Mouse (Mus musculus) mature B cell (primary cell): ENCODE measurements around the gene Tpp1.

Experiments used
- in situ Hi-C: fragments of 300-500 bp; cut with MboI; formaldehyde crosslinking; loops from 2 replicates; pipeline ENCODE4 v1.14.3; 2019

Tpp1 gene

DNA sequence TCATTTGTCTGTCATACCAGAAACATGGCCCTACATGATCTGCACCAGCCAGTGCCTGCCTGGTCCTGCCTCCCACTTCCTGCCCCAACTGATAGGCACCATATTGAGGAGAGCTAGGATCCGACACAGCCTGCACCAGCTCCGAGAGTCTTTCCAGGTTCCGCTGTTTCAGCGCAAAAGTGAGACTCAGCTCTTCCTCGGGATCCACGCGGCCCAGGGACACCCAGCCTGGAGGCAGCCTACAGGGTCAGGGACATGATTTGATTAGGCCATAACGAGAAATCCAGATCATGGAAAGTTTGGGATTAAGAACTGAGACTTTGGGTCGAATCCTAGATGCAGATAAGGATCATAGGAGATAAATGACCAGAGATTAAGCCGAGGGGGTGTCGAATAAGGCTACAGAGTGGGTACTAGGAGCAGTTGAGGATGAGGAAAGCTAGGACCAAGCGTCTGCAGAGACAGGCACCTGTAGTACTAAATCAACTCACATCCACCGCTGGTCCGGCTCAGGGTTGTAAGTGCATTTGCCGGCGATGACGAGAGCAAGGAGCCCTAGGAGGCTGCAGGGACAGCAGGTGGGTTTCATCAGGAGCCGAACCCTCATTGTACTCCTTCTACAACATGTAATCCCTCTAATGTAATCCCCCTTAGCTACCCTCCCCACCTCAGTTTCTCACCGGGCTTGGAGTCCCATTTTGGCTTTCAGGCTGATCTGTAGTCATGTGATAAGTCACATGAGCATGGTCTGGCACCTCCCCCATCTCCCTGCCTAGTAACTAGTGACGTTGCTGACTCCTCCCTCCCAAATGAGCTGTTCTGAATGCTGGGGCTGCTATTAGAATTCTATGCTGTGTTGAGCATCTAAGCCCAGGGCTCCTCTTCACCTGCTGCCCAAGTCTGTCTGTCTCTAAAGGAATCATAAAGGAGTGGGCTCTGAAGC, at the start of gene Tpp1:
Gene Tpp1, minus strand, starts transcription at position 745 of the 943 bp plus-strand sequence.
- in situ Hi-C loops = no loop called here

DNA sequence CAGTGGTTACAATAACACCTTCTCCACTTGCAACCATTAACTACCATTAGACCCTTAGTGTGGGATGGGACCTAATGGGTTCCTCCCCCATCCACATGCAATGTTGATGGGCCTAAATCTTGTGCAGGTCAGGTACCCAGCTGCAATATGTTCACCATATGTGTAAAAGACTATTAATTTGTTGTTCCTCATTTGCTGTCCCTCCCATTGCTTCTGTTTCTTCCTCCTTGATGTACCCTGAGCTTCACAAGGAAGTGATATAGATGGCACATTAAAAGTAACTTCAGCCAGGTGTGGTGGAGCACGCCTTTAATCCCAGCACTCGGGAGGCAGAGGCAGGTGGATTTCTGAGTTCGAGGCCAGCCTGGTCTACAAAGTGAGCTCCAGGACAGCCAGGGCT, 44.9 kb upstream of the Tpp1 start:
- in situ Hi-C loops = no loop called here

DNA sequence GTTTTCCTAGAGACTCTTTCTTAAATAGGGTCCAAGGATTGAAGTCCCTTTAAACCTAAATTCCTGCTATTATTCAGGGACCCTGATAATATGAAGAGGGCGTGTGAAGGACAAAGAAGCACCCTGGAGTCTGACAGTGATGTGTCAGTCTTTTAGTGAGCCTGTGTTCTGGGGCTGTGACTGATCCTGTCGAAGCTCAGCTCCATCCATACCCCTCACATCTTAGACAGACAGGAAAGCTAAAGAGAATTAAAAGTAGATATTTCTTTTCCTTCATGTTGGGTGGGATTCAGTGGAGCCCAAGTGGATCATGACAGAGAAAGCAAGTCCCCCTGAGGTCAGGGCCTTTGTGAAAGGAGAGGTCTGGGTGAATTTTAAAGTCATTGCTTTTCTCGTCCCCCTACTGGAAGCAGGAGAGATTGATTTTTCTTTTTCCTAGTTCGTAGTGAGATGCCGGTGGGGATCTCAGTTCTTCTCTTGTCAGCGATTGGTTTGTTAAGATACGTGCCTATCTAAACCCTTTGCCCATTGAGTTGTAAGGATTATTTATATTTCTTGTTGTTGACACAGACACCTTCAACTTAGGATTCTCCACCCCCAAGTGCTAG, 43.8 kb upstream of the Tpp1 start:
- in situ Hi-C loops = no loop called here

DNA sequence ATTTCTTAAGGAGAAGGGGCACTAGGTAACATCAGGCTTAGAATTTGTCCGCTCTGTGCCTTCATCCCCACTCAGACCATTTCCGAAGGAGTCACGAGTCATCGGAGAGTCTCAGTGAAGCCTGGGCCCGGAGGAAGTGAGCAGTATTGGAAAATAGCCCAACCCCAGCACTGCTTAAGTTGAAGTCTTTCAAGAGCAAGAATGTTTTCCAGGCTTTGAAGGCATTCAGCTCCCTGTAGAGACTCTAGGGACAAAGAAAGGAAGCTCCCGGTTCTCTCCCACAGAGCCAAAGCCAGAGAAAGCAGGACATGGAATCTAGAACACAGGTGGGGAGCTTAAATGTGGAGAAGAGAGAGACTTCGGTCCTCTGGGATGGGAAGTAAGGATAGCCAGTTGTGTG, 41.7 kb upstream of the Tpp1 start:
- in situ Hi-C loops = no loop called here

DNA sequence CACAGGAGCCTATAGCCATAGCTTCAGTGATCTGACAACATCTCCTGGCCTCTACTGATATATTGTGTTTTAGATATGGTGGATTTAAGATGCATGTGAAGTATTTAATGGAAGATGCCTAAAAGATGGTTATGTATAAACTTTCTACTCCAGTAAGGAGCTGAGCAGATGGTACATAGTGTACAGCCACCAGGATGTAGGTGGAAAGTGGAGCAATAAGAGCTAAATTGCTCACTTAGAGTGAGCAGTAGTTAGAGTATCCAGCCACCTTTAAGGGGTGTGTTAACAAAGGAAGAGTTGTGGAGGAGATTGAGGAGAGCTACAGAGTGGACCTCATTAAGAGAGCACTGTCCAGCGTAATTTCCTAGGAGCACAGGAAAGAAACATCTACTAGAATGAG, 39.1 kb upstream of the Tpp1 start:
- in situ Hi-C loops = no loop called here

DNA sequence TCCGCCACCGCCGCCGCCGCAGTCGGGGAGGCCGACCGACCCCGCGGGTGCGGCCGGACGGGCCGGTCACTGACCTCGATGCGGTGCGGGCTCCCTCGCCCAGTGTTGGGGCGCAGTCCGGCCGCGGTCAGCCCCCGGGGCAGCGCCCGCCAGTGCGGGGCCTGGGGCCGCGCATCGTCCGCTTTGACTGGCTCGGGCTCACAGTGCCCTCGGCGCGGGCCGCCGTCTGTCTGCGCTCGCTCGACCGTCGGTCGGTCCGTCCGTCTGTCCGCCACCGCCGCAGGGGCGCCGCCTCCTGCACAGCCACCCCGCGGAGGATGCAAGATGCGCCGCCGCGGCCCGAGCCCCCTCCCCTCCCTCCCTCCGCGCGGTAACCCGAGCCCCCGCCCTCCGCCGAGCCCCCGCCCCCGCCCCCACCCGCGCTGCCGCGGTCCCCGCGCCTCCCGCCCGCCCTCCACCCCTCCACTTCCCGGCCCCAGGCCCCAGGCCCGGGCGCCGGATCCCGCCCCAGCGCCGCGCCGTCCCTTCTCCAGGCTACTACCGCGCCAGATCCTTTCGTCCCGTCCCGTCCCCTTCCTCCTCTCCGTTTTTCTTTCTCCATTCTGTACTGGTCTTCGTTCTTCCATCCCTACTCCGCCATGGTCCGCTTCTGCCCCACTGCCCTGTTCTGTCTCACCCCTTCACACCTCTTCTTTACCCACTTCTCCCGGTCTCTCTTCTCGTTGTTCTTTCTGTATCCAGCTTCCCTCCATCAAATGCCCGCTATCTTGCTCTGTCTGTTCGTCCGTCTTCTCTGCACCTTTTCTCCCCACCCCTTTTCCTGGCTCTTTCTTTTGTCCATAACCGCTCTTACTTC, 35.5 kb upstream of the Tpp1 start, which contains the start of gene Dchs1:
Gene Dchs1, minus strand, starts transcription at position 370 of the 856 bp plus-strand sequence.
- in situ Hi-C loops = no loop called here

DNA sequence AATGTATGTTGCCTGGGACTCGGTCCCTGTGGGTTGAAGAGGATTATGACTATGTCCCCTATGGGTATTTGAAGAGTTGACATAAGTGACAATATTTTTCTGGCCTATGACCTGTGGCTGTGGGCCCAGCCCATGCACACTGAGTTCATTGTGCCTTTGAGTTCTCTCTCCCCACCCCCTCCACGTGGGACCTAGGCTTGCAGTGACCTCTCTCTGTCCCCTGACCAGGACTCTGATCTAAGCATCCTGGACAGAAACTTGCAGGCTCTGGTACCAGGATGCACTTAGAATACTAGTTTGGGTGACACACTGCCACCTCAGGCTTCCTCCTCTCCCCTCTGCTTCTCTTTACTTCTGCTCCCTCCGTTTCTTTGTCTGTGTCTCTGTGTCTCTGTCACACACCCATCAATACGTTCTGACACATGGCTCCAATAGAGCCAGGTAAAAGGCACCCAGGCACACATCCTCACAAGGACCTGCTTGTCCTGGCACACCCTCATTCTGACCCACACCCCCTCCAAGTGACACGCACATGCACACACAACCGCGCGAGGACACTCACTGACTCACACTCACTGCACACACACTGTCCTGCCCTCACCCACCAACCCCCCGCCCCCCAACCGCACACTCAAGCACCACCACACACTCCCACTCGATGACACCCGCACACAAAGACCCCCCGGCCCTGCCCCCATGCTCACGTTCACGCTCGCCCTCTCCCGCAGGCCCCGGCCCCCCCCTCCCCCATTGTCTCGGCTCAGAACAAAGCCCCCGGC, 34.7 kb upstream of the Tpp1 start:
- in situ Hi-C loops = no loop called here

DNA sequence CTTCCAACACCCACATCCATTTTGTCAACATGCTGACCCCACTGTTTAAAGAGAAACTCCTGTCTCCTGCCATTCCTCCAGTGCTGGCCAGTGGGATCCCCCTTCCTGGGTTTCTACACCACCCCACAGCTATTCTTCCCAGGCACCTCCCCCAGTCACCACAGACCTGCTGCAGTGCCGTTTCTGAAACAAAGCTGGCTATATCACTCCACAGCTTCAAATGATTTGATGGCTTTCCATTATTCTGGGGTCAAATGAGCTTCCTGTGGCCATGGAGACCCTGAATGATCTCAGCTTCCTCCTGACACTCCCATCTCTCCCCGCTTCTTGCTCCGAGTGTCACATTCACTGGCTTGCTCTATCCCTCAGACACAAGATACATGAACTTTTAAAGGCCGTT, 32.5 kb upstream of the Tpp1 start:
- in situ Hi-C loops = no loop called here

DNA sequence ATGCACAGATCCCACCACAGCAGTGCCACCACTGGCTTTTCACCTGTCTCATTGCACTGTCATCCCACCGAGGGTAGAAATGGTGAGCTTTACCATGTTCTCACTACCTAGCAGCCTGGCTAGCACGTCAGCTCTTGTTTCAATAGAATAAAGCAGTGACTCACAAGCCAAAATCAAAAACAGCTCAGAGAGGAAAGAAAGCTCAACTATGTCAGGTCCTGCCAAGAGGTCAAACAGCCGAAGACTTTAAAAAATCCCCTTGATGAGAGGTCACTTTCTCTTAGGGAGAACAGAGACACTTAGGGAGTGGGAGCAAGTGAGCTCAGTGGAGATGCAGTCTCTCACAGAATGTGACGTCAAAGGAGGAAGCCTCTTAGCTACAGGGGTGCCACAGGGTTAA, 31.8 kb upstream of the Tpp1 start:
- in situ Hi-C loops = no loop called here

DNA sequence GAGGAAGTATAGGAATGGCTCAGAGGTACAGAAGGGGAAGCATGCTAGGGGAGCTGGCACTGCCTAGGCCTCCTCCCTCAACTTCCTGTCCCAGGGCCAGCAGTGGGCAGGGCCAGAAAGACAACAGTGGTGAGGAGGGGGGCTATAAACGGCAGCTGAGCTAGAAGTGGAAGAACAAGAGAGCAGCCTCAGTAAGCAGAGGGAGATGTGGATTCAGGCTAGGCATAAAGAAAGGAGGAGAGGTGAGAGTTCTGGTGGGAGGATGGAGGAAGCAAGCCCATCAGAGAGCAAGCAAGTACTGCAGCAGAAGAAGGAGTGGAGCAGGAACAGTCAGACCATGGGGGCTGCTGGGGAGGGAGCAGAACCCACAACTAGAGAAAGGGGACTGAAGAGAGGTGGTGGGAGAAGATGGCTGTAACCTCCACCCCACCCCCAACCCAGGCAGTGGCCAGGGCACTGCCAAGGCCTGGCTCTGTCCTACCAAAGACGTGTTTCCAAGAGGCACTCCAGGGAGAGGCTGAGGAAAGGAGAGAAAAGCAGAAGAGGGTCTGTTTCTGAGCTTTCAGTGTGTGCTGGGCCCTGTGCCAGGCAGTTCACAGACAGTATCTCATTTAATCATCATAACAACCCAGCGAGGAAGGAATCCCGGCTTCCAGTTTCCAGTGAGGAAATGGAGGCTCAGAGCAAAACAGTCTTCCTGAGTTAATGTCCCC, 26.7 kb upstream of the Tpp1 start:
- in situ Hi-C loops = no loop called here

DNA sequence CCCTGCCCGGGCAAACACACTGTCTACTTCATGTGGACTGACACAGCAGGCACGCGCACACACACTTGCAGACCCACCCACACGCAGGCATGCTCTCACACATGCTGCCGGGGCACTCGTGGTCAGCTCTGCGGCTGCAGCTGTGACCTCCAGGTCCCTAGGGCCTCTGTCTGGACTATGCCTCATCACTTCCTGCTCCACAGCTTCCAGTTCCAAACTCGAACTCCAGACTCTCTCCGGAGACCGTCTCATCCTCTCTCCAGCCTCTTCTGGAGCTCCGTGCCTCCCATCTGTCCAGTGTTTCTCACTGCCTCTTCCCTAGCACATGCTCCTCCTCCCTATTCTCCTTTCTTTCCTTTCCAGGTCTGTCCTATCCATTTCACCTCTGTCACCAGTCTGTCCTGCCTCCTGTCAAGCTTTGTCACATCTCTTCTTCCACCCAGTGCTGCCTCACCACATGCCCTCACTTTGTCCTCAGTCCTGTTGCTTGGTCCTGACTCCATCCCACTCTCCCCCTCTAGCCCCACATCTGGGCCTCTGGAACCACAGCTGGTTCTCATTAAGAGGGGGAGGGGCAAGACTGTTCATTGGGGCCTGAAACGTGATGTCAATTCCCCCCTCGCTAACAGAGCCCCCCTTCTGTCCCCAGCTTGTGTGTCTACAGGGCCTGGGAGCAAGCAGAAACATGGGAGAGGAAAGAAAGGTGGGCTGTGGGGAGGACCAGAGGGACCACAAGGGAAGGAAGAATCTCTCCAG, 25.9 kb upstream of the Tpp1 start:
- in situ Hi-C loops = no loop called here

DNA sequence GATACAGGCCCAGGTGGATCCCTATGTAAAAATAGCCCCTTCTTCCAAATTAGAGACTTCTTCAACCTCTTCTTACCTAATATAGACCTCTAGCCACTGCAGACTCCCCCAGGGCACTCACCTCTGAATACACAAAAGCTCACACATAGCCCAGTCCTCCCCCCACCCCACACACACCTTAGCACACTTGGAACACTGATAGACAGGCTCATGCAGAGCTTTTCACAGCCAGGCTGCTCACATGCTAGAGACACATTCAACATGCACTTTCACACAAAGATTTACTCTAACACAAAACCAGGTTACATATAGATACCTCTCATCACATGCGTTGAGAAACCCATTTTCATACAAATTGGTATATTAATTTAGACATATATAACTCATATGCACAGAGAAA, 25.3 kb upstream of the Tpp1 start:
- in situ Hi-C loops = no loop called here

DNA sequence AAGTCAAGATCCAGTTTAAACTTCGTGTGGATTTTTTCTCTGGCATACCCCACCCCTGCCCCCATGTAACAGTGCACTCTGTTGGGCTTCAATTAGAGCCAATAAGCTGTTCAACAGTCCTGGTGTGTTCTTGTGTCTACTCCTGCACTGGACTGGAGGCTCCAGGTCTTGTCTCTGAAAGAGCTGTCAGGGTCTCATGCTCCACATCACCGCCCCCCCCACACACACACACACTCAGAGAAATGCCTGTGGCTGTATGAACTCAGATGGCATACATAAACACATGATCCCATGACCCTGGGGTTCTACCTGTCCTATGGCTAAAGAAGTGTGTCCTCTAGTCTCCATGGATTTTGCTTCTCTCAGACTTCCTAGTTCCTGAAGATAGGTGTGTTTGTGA, 24.0 kb upstream of the Tpp1 start:
- in situ Hi-C loops = no loop called here

DNA sequence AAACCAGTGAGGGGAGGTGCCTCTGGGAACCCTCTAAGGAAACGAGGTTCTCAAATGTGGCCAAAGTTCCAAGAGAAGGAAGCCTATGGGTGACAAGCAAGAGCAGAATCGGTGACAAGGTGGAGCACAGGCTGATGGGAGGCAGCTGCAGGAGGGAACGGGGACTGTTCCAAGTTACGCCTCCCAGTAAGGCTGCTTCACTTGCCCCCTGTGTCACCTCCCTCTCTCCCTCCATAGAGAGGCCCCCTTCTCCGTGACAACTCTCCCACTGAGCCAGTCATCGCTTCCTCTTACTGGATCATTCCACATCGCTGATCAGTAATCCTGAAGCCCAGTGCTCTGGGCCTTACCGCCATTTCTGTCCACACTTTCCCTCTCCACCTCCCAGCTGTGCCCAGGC, 22.6 kb upstream of the Tpp1 start:
- in situ Hi-C loops = no loop called here

DNA sequence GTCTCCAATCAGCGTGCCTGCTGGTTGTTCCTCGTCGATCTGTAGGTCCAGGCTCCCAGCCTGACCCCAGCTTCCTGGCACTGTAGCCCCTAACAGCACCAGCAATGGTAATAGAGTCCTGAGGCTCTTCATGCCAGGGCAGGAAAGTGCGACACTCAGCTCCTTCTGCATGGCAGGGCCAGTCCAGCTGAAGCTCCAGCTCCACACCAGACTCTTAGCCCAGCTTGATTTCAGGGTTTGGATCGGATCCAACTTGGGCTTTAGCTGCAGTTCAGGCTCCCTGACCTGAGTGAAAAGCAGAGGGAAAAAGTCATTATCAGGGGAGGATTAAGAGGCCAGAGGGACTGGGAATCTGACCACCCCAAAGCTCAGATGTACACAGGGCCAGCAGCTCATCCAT, 21.0 kb upstream of the Tpp1 start:
- in situ Hi-C loops = no loop called here

DNA sequence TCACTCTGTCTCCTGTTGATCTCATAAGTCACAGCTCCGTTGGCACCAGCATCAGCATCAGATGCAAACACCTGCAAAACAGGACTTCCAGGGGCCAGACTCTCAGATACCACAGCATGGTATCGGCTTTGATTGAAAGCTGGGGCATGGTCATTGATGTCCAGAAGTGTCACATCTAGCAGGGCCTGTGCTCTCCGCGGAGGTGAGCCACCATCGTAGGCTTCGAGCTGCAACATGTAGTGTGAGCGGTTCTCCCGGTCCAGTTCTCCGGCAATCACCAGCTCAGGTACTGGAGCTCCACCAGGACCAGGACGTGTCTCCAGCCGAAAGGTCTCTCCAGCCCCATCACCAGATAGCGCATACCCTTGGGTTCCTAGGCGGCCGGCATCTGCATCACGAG, 20.3 kb upstream of the Tpp1 start:
- in situ Hi-C loops = no loop called here

DNA sequence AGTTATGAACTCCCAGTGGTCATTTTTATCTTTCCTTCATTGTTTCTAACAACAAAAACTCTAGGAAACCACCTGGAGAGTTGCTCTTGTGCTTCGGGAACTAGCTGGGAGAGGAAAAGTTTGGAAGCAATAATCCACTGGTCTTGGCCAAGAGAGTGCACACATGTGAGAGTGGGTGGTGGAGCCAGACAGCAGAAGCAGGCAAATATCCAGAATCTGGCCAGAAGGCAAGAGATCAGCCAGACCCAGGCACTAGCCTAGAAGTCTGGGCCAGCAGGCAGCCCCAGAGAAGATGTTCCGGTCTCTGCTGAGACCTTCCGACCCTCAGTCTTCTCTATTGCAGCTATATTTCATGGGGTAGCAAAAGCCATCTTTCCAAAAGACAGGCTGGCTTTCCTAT, 17.9 kb upstream of the Tpp1 start:
- in situ Hi-C loops = no loop called here

DNA sequence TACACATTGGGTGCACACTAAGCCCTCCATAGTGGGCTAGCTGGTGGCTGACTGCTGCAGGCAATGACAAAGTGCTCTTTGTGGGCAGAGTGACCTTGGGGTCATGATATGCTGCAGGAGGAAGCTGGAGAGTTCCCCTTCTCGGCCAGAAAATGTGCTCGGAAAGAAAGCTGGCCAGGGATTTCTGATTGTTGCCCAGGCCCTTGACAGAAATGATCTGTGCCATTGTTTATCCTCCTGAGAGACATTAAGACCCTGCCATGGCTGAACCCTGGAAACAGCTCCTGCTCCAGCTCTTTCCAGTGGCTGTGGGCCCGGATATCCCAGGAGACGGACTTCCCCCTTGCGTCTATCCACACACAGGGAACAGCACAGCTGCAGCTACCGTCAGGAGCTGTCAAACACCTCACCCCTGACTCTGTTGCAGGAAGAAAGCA, 15.7 kb upstream of the Tpp1 start:
- in situ Hi-C loops = no loop called here

DNA sequence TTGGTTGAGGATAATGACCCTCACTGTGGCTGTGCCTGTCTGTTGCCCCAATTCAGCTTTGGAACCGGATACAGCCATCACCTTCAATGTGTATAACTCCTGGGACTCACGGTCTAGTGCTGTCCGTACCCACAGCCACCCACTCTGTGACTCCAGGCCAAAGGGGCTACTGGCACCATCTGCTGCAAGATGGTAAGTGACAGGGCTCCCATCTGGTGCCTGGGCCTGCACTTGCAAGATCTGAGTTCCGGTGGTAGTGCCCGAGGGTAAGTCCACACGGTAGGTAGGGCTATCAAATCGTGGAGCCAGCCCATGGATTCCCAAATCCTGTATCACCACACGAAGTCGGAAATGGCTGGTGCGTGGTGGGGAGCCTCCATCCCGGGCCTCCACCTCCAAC, 12.3 kb upstream of the Tpp1 start:
- in situ Hi-C loops = no loop called here
